Mouse (Mus musculus) 3T3-L1 (cell line): ENCODE results near the gene Bbs9.

Experiments used
- DNase-seq: peaks from one replicate; pipeline ENCODE4 v3.0.0-alpha.2; 2015; ENCODE audit warnings: low read depth, low spot score

The Bbs9 gene

GRCm38 (mm10) chr9:22632800-22633485 lies 157.4 kb downstream of the Bbs9 start:
- DNase-seq, result peak; percentile 46

GRCm38 (mm10) chr9:22638502-22638901 lies 163.0 kb downstream of the Bbs9 start:
- no peak for DNase-seq

- DNase-seq, result no peak
These were observed 165.3 kb downstream of the Bbs9 start for GRCm38 (mm10) chr9:22640683-22641431.

GRCm38 (mm10) chr9:22645844-22646390 lies 170.4 kb downstream of the Bbs9 start:
- no peak for DNase-seq

GRCm38 (mm10) chr9:22646461-22646860 lies 170.9 kb downstream of the Bbs9 start:
- DNase-seq, result no peak

GRCm38 (mm10) chr9:22648163-22648562 lies 172.6 kb downstream of the Bbs9 start:
- no peak for DNase-seq

- DNase-seq, result no peak
These were observed 174.1 kb downstream of the Bbs9 start for GRCm38 (mm10) chr9:22649606-22650005.

- no peak for DNase-seq
These were observed 175.3 kb downstream of the Bbs9 start for GRCm38 (mm10) chr9:22650781-22651180.

- no peak for DNase-seq
These were observed 176.1 kb downstream of the Bbs9 start for GRCm38 (mm10) chr9:22651619-22652018.

GRCm38 (mm10) chr9:22654726-22655393 lies 179.3 kb downstream of the Bbs9 start:
- no peak for DNase-seq

- no peak for DNase-seq
These were observed 181.7 kb downstream of the Bbs9 start for GRCm38 (mm10) chr9:22657216-22657615.

- DNase-seq, result peak; percentile 75
These were observed 189.6 kb downstream of the Bbs9 start for GRCm38 (mm10) chr9:22665155-22665554.

- no peak for DNase-seq
These were observed 197.4 kb downstream of the Bbs9 start for GRCm38 (mm10) chr9:22672937-22673336.

GRCm38 (mm10) chr9:22677132-22677829 lies 201.8 kb downstream of the Bbs9 start:
- DNase-seq, result no peak

GRCm38 (mm10) chr9:22677997-22678396 lies 202.5 kb downstream of the Bbs9 start:
- no peak for DNase-seq

GRCm38 (mm10) chr9:22678496-22678895 lies 203.0 kb downstream of the Bbs9 start:
- no peak for DNase-seq

GRCm38 (mm10) chr9:22679485-22679884 lies 204.0 kb downstream of the Bbs9 start:
- DNase-seq, result no peak

GRCm38 (mm10) chr9:22680031-22680430 lies 204.5 kb downstream of the Bbs9 start:
- no peak for DNase-seq

GRCm38 (mm10) chr9:22680484-22680883 lies 205.0 kb downstream of the Bbs9 start:
- DNase-seq, result peak; percentile 93

- peak; percentile 79 for DNase-seq
These were observed 208.3 kb downstream of the Bbs9 start for GRCm38 (mm10) chr9:22683786-22684185.

GRCm38 (mm10) chr9:22686765-22687472 lies 211.4 kb downstream of the Bbs9 start:
- no peak for DNase-seq
